In genomic region chr9:14300795-14301194, GRCm38 (mm10) we compare ENCODE assay signal across 27 mouse cellular contexts. TPM values are rescaled to one million over a fixed set of nuclear protein-coding genes. Genes with fewer than 3 reads are reported as not detected.
DNase-seq lines count a peak whose midpoint lies in the region; ATAC-seq and TF ChIP-seq lines count a peak whose summit lies in the region.
"Had no signal": no experiment of that assay in that cellular context is flagged by ENCODE, and none has a peak within 500 bp of the region (broad histone marks: within the 10 kb centered on the region; RNA-seq: fewer than 3 reads in every experiment).

No protein-coding gene starts in this region.

- 0 out of 2 replicates have a peak, but pooled peaks cover 3% of the 10 kb centered on the region for H3K36me3 ChIP-seq in limb, embryonic 14.5 days (ENCODE audit: control insufficient read depth, insufficient read depth, low read length)
- H3K36me3 ChIP-seq in limb, embryonic 10.5 days = no peaks in the 10 kb centered on the region
- H3K36me3 ChIP-seq: embryonic facial prominence, embryonic 10.5 days; forebrain, embryonic 10.5 days; heart, embryonic 10.5 days; heart, embryonic 13.5 days had no signal

- H3K9me3 ChIP-seq in limb, embryonic 14.5 days (ENCODE audit: control insufficient read depth, low read length) = no peaks in the 10 kb centered on the region
- no peaks in the 10 kb centered on the region for H3K9me3 ChIP-seq in limb, embryonic 10.5 days (replicated peaks)
- H3K9me3 ChIP-seq: embryonic facial prominence, embryonic 10.5 days; embryonic facial prominence, embryonic 13.5 days; forebrain, embryonic 10.5 days; forebrain, embryonic 13.5 days; heart, embryonic 10.5 days; heart, embryonic 13.5 days had no signal

- DNase-seq in kidney, postnatal 14 days = peak; percentile 14
- DNase-seq in kidney, adult 9 months = no peak
- peak; percentile 13 for DNase-seq in limb, embryonic 14.5 days (ENCODE audit: low spot score)
- no peak for DNase-seq in limb, embryonic 10.5 days (ENCODE audit: low spot score)
- peak; percentile 21 for DNase-seq in brain, embryonic 14.5 days (ENCODE audit: low read depth)
- DNase-seq: adrenal gland, adult 2 months; adrenal gland, postnatal 14 days; cerebellum, adult 11-12 months; cerebellum, adult 8-10 months; cerebellum, postnatal 36 days; embryo, embryonic 11 days; gastrocnemius, postnatal 10 days; gastrocnemius, postnatal 36 days; heart, adult 2 months; heart, postnatal 14 days; heart, postnatal 4 days had no signal

- no peak overlapping the region for H3K9ac ChIP-seq in limb, embryonic 14.5 days (ENCODE audit: low read depth, low read length, severe bottlenecking)
- H3K9ac ChIP-seq: embryonic facial prominence, embryonic 13.5 days; forebrain, embryonic 13.5 days; heart, embryonic 13.5 days; hindbrain, embryonic 14.5 days had no signal

- H3K4me3 ChIP-seq in limb, embryonic 14.5 days (replicated peaks; ENCODE audit: low read length) = no peak overlapping the region
- no peak overlapping the region for H3K4me3 ChIP-seq in limb, embryonic 10.5 days
- H3K4me3 ChIP-seq: embryonic facial prominence, embryonic 10.5 days; embryonic facial prominence, embryonic 13.5 days; erythroblast, embryonic 14.5 days; forebrain, embryonic 10.5 days; forebrain, embryonic 13.5 days; heart, adult 2 months; heart, embryonic 10.5 days; heart, embryonic 13.5 days had no signal

- TF ChIP-seq POLR2A in limb, embryonic 14.5 days (IDR thresholded peaks at IDR 0.05; ENCODE audit: borderline replicate concordance, extremely low read depth, insufficient read depth, insufficient read length) = no peak
- TF ChIP-seq POLR2A in brain, embryonic 14.5 days (IDR thresholded peaks at IDR 0.05; ENCODE audit: borderline replicate concordance, extremely low read depth, insufficient read depth, insufficient read length, poor library complexity, severe bottlenecking) = no peak

- peaks cover 23% of the 10 kb centered on the region for H3K4me1 ChIP-seq in limb, embryonic 14.5 days (ENCODE audit: control insufficient read depth, insufficient read depth, low read length)
- no peaks in the 10 kb centered on the region for H3K4me1 ChIP-seq in limb, embryonic 10.5 days
- H3K4me1 ChIP-seq: embryonic facial prominence, embryonic 10.5 days had no signal

- no peak overlapping the region for H3K27ac ChIP-seq in limb, embryonic 14.5 days (replicated peaks; ENCODE audit: low read depth, low read length)
- no peak overlapping the region for H3K27ac ChIP-seq in limb, embryonic 10.5 days
- H3K27ac ChIP-seq: embryonic facial prominence, embryonic 10.5 days; embryonic facial prominence, embryonic 13.5 days; forebrain, embryonic 10.5 days; forebrain, embryonic 13.5 days; heart, adult 2 months; heart, embryonic 10.5 days; heart, embryonic 13.5 days; hindbrain, embryonic 14.5 days had no signal

- no peak overlapping the region for H3K4me2 ChIP-seq in limb, embryonic 14.5 days (replicated peaks; ENCODE audit: low read depth, low read length, severe bottlenecking)
- H3K4me2 ChIP-seq: embryonic facial prominence, embryonic 13.5 days; forebrain, embryonic 13.5 days; heart, embryonic 13.5 days; hindbrain, embryonic 14.5 days had no signal

- TF ChIP-seq CTCF in brain, embryonic 14.5 days (IDR thresholded peaks at IDR 0.05; ENCODE audit: borderline replicate concordance, extremely low read depth, insufficient read depth, insufficient read length) = no peak

- WGBS in limb, embryonic 14.5 days = 50% methylated on average over 6 of the region's 6 CpGs
- WGBS in limb, embryonic 10.5 days = 89% methylated on average over 6 of the region's 6 CpGs

- H3K27me3 ChIP-seq in limb, embryonic 14.5 days (ENCODE audit: control insufficient read depth, insufficient read depth, low read length) = no peaks in the 10 kb centered on the region
- no peaks in the 10 kb centered on the region for H3K27me3 ChIP-seq in limb, embryonic 10.5 days (ENCODE audit: low read depth, poor library complexity, severe bottlenecking)
- H3K27me3 ChIP-seq: embryonic facial prominence, embryonic 13.5 days; heart, embryonic 13.5 days had no signal

- ATAC-seq in limb, embryonic 14.5 days (ENCODE audit: low FRiP score, low read depth) = no peak
- ATAC-seq in erythroid progenitor cell, adult 5-6 weeks (replicated peaks; ENCODE audit: low FRiP score, poor library complexity, severe bottlenecking) = no peak
- ATAC-seq: CD4-positive, CD25-positive, alpha-beta regulatory T cell, adult 4 months; forebrain, embryonic 13.5 days; forebrain, embryonic 16.5 days had no signal

RNA-seq across cellular contexts. Expression of gene Sesn3, which starts 25.9 kb away (rescaled TPM):
- polyA plus RNA-seq in limb, embryonic 14.5 days (2012; rRNA removed) = 25.3 and 28.1 TPM in 2 replicates
- 21.1 and 31.5 TPM in 2 replicates for polyA plus RNA-seq in limb, embryonic 14.5 days (2014; fragmentation: Nextera tagmentation; extraction: Ambion mirVana)
- 13.2 and 22.9 TPM in 2 replicates for polyA plus RNA-seq in limb, embryonic 10.5 days (2016; fragmentation: Nextera tagmentation; extraction: Ambion mirVana)
- polyA plus RNA-seq in brain, embryonic 14.5 days (2012; rRNA removed) = 13.5 and 26.4 TPM in 2 replicates
- 5.9 and 7.9 TPM in 2 replicates for total RNA-seq in erythroid progenitor cell, adult 5-6 weeks (2015; ENCODE audit: low replicate concordance)
- 1.7 and 3.2 TPM in 2 replicates for total RNA-seq in erythroid progenitor cell, adult 5-6 weeks (2017; ENCODE audit: low replicate concordance)

Comparison
In these comparisons a context has a peak if more than half of its experiments do, and no peak if none do; other contexts are left out.
1. DNase-seq: peak in kidney, postnatal 14 days (single experiment), limb, embryonic 14.5 days (single experiment) and brain, embryonic 14.5 days (single experiment); none in kidney, adult 9 months (single experiment) and limb, embryonic 10.5 days (single experiment).